Mouse (Mus musculus) T-cell, adult 2 months (primary cell): ENCODE data around the gene Atp13a1.
A peak's percentile ranks its signal among the peaks of the same experiment; 100 is the strongest.

ENCODE experiments used
- DNase-seq: peaks from one replicate; pipeline ENCODE4 v3.0.0; 2022; ENCODE audit warnings: low spot score

Atp13a1 gene

GRCm38 (mm10) chr8:69799946-69800345 lies 9.0 kb downstream of the Atp13a1 start:
- no peak for DNase-seq

GRCm38 (mm10) chr8:69801796-69802195 lies 10.8 kb downstream of the Atp13a1 start:
- no peak for DNase-seq

- DNase-seq: no peak
Observed at GRCm38 (mm10) chr8:69802216-69802615, 11.3 kb downstream of the Atp13a1 start.

GRCm38 (mm10) chr8:69803366-69803765 lies 12.4 kb downstream of the Atp13a1 start:
- DNase-seq: no peak

- no peak for DNase-seq
Observed at GRCm38 (mm10) chr8:69804537-69804936, 13.6 kb downstream of the Atp13a1 start.

GRCm38 (mm10) chr8:69805086-69805485 lies 14.1 kb downstream of the Atp13a1 start:
- no peak for DNase-seq

GRCm38 (mm10) chr8:69805491-69805890 lies 14.5 kb downstream of the Atp13a1 start:
- DNase-seq: no peak

- no peak for DNase-seq
Observed at GRCm38 (mm10) chr8:69807236-69807635, 16.3 kb downstream of the Atp13a1 start.

- peak; percentile 91 for DNase-seq
Observed at GRCm38 (mm10) chr8:69808094-69808863, 17.3 kb downstream of the Atp13a1 start, which contains the start of gene Gmip. Gene Gmip (plus strand): TSS chr8:69808679.

GRCm38 (mm10) chr8:69808864-69809403 lies 18.0 kb downstream of the Atp13a1 start:
- peak; percentile 64 for DNase-seq

GRCm38 (mm10) chr8:69809820-69810219 lies 18.9 kb downstream of the Atp13a1 start:
- DNase-seq: no peak

- no peak for DNase-seq
Observed at GRCm38 (mm10) chr8:69814881-69815280, 23.9 kb downstream of the Atp13a1 start.

- no peak for DNase-seq
Observed at GRCm38 (mm10) chr8:69815396-69815795, 24.4 kb downstream of the Atp13a1 start.

- no peak for DNase-seq
Observed at GRCm38 (mm10) chr8:69820466-69820865, 29.5 kb downstream of the Atp13a1 start.

GRCm38 (mm10) chr8:69821971-69822385 lies 31.0 kb downstream of the Atp13a1 start:
- DNase-seq: no peak

- peak; percentile 47 for DNase-seq
Observed at GRCm38 (mm10) chr8:69822386-69823191, 31.6 kb downstream of the Atp13a1 start, which contains the start of gene Lpar2. Gene Lpar2 (plus strand): TSS chr8:69822429.

GRCm38 (mm10) chr8:69826371-69826770 lies 35.4 kb downstream of the Atp13a1 start:
- DNase-seq: no peak

- peak; percentile 96 for DNase-seq
Observed at GRCm38 (mm10) chr8:69832298-69832853, 41.4 kb downstream of the Atp13a1 start, which contains the start of gene Pbx4. Gene Pbx4 (plus strand): TSS chr8:69832491.

- DNase-seq: no peak
Observed at GRCm38 (mm10) chr8:69837057-69837682, 46.2 kb downstream of the Atp13a1 start.

- DNase-seq: no peak
Observed at GRCm38 (mm10) chr8:69847167-69848065, 56.5 kb downstream of the Atp13a1 start.

- DNase-seq: no peak
Observed at GRCm38 (mm10) chr8:69848951-69849350, 58.0 kb downstream of the Atp13a1 start.
